Mouse (Mus musculus) liver, embryonic 11.5 days (tissue): Measurements from ENCODE around the gene Gdf11. TPM values are rescaled to one million over a fixed set of nuclear protein-coding genes. Genes with fewer than 3 reads are reported as not detected.
A peak's percentile ranks its signal among the peaks of the same experiment; 100 is the strongest.

Experiments
- ATAC-seq: fragments of 200-750 bp; cut with Nextera tagmentation; replicated peaks from 2 replicates; pipeline ENCODE4 v1.8.0; 2017; ENCODE audit warnings: moderate number of reproducible peaks, mild to moderate bottlenecking, moderate TSS enrichment, moderate library complexity; ENCODE audit not compliant: low FRiP score
- DNase-seq: peaks from one replicate; pipeline ENCODE4 v3.0.0-alpha.2; 2017; ENCODE audit warnings: low spot score
- H3K27ac ChIP-seq: fragments of 300-500 bp; sonication (generic); 2 replicates; pipeline ENCODE4 v1.5.1; 2014; ENCODE audit warnings: mild to moderate bottlenecking, low read depth, low read length, control low read depth
- H3K27me3 ChIP-seq: fragments of 300-500 bp; sonication (generic); replicated peaks from 2 replicates; pipeline ENCODE4 v1.6.1; 2014; ENCODE audit warnings: low read length, mixed read lengths; ENCODE audit not compliant: control insufficient read depth, insufficient read depth
- H3K36me3 ChIP-seq: fragments of 300-500 bp; sonication (generic); 2 replicates; pipeline ENCODE4 v1.6.1; 2014; ENCODE audit warnings: mild to moderate bottlenecking, low read length, moderate library complexity, mixed read lengths; ENCODE audit not compliant: control insufficient read depth, insufficient read depth
- H3K4me1 ChIP-seq: fragments of 300-500 bp; sonication (generic); replicated peaks from 2 replicates; pipeline ENCODE4 v1.6.1; 2014; ENCODE audit warnings: low read length, mixed read lengths; ENCODE audit not compliant: control insufficient read depth, insufficient read depth
- H3K4me2 ChIP-seq: fragments of 300-500 bp; sonication (generic); 2 replicates; pipeline ENCODE4 v1.6.1; 2014; ENCODE audit warnings: mild to moderate bottlenecking, control low read depth, moderate library complexity
- H3K4me3 ChIP-seq: fragments of 300-500 bp; sonication (generic); 2 replicates; pipeline ENCODE4 v1.5.1; 2014; ENCODE audit warnings: low read depth, low read length, control low read depth
- H3K9ac ChIP-seq: fragments of 300-500 bp; sonication (generic); 2 replicates; pipeline ENCODE4 v1.6.1; 2014; ENCODE audit warnings: low read depth, low read length, control low read depth
- H3K9me3 ChIP-seq: fragments of 300-500 bp; sonication (generic); 2 replicates; pipeline ENCODE4 v1.6.1; 2016; ENCODE audit warnings: low read length, inconsistent platforms, mixed read lengths; ENCODE audit not compliant: control insufficient read depth
- WGBS: fragments of 180-500 bp; shearing (Covaris S2); extraction: QIAGEN DNeasy Blood & Tissue Kit; methylation state at CpG from one replicate; pipeline ENCODE4 v1.1.7; 2014; 5-methylcytosine and 5-hydroxymethylcytosine counted together
- polyA plus RNA-seq: library from polyadenylated mRNA; unstranded; fragments of >200 nt; fragmentation: Nextera tagmentation; extraction: Ambion mirVana; gene quantifications from 2 replicates; pipeline ENCODE4 v1.2.1, GENCODE M21; 2014

Gdf11 gene
- 3.3 and 3.5 TPM in 2 replicates for polyA plus RNA-seq

DNA sequence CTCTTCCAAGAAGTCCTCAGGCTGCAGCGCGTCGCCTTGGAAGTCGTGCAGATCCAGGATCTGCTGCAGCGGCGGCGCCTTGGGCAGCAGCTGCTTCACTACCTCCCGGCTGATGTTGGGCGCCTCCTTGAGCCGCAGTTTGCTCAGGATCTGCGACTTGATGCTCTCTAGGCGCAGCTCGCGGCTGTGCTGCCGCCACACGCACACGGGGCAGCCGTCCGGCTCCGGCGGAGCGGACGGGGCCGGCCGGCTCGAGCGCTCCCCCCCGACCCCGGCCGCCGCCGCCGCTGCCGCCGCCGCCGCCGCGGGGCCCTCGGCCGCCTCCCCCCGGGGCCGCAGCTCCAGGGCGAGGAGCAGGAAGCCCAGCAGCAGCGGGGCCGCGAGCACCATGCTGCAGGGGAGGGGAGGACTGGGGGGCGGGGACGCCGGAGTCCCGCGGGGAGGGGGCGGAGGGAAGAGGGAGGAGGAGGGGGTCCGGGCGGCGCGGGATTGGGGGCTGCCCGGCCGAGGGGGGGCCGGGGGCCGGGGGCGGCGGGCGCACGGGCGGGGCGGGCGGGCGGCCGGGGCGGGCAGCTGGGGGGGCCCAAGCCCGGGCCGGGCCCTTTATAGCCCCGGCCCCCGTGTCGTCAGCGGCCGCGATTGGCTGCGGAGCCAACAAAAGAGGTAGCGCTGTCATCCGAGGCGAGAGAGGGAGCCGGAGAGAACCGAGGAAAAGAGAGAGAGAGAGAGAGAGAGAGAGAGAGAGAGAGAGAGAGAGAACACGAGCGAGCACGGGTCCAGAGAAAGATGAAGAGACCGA is at the start of gene Gdf11:
TSS of gene Gdf11 (minus strand) at position 423 of the 799 bp plus-strand sequence.
- H3K4me1 ChIP-seq, result peaks cover 7% of the 10 kb centered on the region
- H3K4me2 ChIP-seq, result peak within 1 kb of the TSS; percentile 86
- H3K9ac ChIP-seq, result peak within 1 kb of the TSS; percentile 67
- WGBS, result under 1% methylated on average over 72 of the region's 89 CpGs
- ATAC-seq (peak; percentile 50), DNase-seq (peak; percentile 66)
- H3K36me3 ChIP-seq, result no peaks in the 10 kb centered on the region
- peak within 1 kb of the TSS; percentile 70 for H3K4me3 ChIP-seq
- H3K27me3 ChIP-seq, result peaks cover 39% of the 10 kb centered on the region
- H3K9me3 ChIP-seq, result no peaks in the 10 kb centered on the region
- peak within 1 kb of the TSS; percentile 56 for H3K27ac ChIP-seq

- Histone ChIP-seq H3K27ac (no peak overlapping the region), H3K9me3 (no peaks in the 10 kb centered on the region), H3K4me3 (no peak overlapping the region), H3K9ac (no peak overlapping the region), H3K27me3 (peaks cover 19% of the 10 kb centered on the region), H3K36me3 (no peaks in the 10 kb centered on the region), H3K4me1 (no peaks in the 10 kb centered on the region), H3K4me2 (no peak overlapping the region)
- DNase-seq (no peak), ATAC-seq (no peak; the same call in 1 of the 2 replicates)
- 77% methylated on average over 10 of the region's 10 CpGs for WGBS
Measured at GRCm38 (mm10) chr10:128940475-128941061, 49.0 kb upstream of the Gdf11 start.

GRCm38 (mm10) chr10:128938974-128939373 is 47.5 kb upstream of the Gdf11 start:
- 51% methylated on average over 5 of the region's 5 CpGs for WGBS
- Histone ChIP-seq H3K4me1 (no peaks in the 10 kb centered on the region), H3K9ac (no peak overlapping the region), H3K36me3 (no peaks in the 10 kb centered on the region), H3K27me3 (peaks cover 32% of the 10 kb centered on the region), H3K9me3 (no peaks in the 10 kb centered on the region), H3K4me2 (no peak overlapping the region), H3K27ac (no peak overlapping the region), H3K4me3 (no peak overlapping the region)
- ATAC-seq, result no peak
- no peak for DNase-seq

DNA sequence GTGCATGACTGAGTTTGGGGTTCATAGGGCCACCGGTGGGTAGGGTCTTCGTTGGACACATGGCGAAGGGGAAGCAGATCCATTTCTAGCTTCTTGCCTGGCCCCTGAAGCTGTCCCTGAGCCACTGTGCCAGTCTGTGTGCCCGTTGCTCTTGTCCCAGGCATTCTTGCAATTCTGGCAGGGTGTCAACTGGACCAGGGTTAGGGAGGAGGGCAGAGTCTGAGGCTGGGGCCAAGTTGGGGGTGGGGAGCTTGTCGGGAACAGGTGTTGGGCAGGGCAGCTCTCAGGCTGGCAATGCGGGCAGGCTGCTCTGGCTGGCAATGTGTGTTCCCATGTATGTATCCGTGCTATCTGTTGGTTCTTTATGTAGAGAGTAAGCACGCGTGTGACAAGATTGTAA is 46.9 kb upstream of the Gdf11 start:
- no peaks in the 10 kb centered on the region for H3K36me3 ChIP-seq
- no peak for DNase-seq
- WGBS, result 82% methylated on average over 9 of the region's 9 CpGs

DNA sequence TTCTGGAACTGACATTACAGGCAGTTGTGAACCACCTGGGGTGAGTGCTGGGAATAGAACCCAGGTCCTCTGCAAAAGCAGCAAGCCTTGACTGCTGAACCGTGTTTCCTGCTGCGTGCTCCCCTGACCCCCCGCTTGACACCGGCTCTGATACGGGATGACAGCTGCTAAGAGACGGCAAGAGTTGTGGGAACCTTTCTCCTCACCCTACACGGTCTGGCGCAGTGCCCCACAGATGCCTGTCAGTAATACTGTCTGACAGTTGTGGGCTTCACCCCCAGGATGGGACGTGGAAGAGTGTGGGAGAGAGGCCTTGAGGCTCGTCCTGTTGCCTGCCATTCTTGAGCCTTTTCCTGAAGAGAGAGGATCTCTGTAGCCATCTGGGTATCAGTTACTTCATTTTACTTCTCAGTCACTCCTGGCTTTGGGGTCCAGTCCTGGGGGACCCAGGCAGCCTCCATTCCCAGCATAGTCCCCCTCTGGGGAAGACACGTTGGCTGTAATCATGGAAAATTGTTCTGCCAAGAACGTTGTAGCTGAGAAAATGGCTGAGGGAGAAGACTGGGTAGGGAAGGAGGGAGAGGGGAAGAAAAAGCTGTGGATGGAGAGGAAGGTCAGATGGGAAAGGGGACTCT is 46.4 kb upstream of the Gdf11 start:
- H3K4me3 ChIP-seq, result no peak overlapping the region
- H3K27ac ChIP-seq, result no peak overlapping the region
- no peak for DNase-seq
- H3K4me2 ChIP-seq, result no peak overlapping the region
- no peak for ATAC-seq
- H3K9me3 ChIP-seq, result no peaks in the 10 kb centered on the region
- 66% methylated on average over 12 of the region's 12 CpGs for WGBS
- peaks cover 37% of the 10 kb centered on the region for H3K27me3 ChIP-seq
- no peak overlapping the region for H3K9ac ChIP-seq
- H3K4me1 ChIP-seq, result no peaks in the 10 kb centered on the region
- H3K36me3 ChIP-seq, result no peaks in the 10 kb centered on the region

More for the DNA sequence above, 46.9 kb upstream of the Gdf11 start:
- no peak for ATAC-seq
- H3K27ac ChIP-seq, result no peak overlapping the region
- H3K9ac ChIP-seq, result no peak overlapping the region
- no peaks in the 10 kb centered on the region for H3K4me1 ChIP-seq
- H3K27me3 ChIP-seq, result peaks cover 34% of the 10 kb centered on the region
- H3K4me3 ChIP-seq, result no peak overlapping the region
- H3K4me2 ChIP-seq, result no peak overlapping the region
- no peaks in the 10 kb centered on the region for H3K9me3 ChIP-seq

DNA sequence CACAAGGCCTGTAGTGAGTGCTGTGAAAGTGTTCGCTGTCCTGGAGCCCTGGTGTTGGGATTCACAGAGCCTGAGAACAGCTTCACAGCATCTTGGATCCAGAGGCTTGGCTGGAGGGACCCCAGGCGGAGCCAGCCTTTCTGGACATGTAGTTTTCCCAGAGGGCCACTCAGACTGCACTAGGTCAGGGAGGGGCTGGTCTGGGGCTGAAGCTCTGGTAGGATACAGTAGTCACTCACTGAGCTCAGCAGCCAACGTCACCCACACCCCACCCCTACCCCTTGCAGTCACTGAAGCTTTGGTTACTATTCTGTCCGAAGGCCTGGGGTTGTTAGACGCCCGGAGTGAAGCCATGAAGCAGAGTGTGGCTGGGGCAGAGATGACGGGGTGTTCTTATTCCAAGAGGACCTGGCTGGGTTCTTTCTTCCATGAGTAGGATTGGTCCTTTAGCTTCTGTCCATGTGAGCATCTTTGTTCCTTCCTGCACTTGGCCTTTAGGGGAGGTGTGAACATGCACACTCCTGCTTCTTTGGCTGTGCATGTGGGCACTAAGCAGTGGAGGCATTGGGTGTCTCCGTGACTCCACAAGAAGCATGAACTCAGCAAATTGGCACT is 44.4 kb upstream of the Gdf11 start:
- no peak for DNase-seq
- no peak overlapping the region for H3K9ac ChIP-seq
- no peak for ATAC-seq
- H3K36me3 ChIP-seq, result no peaks in the 10 kb centered on the region
- no peak overlapping the region for H3K27ac ChIP-seq
- H3K9me3 ChIP-seq, result no peaks in the 10 kb centered on the region
- peaks cover 52% of the 10 kb centered on the region for H3K27me3 ChIP-seq
- no peak overlapping the region for H3K4me3 ChIP-seq
- no peak overlapping the region for H3K4me2 ChIP-seq
- H3K4me1 ChIP-seq, result no peaks in the 10 kb centered on the region
- WGBS, result 69% methylated on average over 8 of the region's 8 CpGs

GRCm38 (mm10) chr10:128934997-128935787 is 43.7 kb upstream of the Gdf11 start:
- Histone ChIP-seq H3K4me1 (no peaks in the 10 kb centered on the region), H3K9ac (no peak overlapping the region), H3K27ac (no peak overlapping the region), H3K27me3 (peaks cover 52% of the 10 kb centered on the region), H3K4me3 (no peak overlapping the region), H3K36me3 (no peaks in the 10 kb centered on the region), H3K9me3 (no peaks in the 10 kb centered on the region), H3K4me2 (no peak overlapping the region)
- WGBS, result 59% methylated on average over 7 of the region's 7 CpGs
- DNase-seq, result no peak
- ATAC-seq, result no peak
